Comparison of ENCODE assay signal across 26 mouse cellular contexts in the genomic region with DNA sequence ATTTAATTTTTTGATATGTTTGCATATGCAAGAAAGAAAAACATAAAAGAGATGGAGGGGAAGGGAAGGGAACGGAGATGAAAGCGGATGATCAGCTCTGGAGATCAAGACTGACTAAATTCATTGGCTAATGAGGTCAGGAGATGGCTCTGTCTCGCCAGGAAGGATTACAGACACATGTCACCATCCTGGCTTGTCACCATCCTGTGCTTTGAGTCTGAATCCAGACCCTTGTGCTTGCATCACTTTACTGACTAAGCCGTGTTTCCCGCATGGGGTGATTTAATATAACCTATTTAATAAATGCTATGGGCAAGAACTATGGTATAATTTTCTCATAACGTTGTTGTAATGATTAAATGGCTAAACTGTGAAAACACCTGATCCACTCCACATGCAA.
"Had no signal": no experiment of that assay in that cellular context is flagged by ENCODE, and none has a peak within 500 bp of the region (broad histone marks: within the 10 kb centered on the region; RNA-seq: fewer than 3 reads in every experiment).

No protein-coding gene starts in this region.

- H3K4me1 ChIP-seq: heart, embryonic 13.5 days; heart, embryonic 15.5 days; intestine, embryonic 15.5 days; limb, embryonic 10.5 days; limb, embryonic 12.5 days; liver, embryonic 13.5 days; liver, embryonic 15.5 days had no signal

- DNase-seq: gastrocnemius, adult 2 months; gastrocnemius, postnatal 10 days; gastrocnemius, postnatal 25 days; heart, adult 2 months; heart, postnatal 4 days; kidney, adult 18-20 months; kidney, adult 8-10 months; kidney, postnatal 10 days; kidney, postnatal 25 days; kidney, postnatal 4 days; liver; liver, embryonic 13.5 days had no signal

- H3K36me3 ChIP-seq: heart, embryonic 13.5 days; heart, embryonic 15.5 days; intestine, embryonic 15.5 days; limb, embryonic 10.5 days; limb, embryonic 12.5 days; liver, embryonic 13.5 days; liver, embryonic 15.5 days had no signal

- H3K4me3 ChIP-seq: gastrocnemius, adult 2 months; heart, adult 2 months; heart, embryonic 13.5 days; heart, embryonic 15.5 days; intestine, embryonic 15.5 days; layer of hippocampus, adult 2 months; left cerebral cortex, adult 2 months; limb, embryonic 10.5 days; limb, embryonic 12.5 days; liver, embryonic 13.5 days; liver, embryonic 15.5 days had no signal

- H3K27ac ChIP-seq: gastrocnemius, adult 2 months; heart, adult 2 months; heart, embryonic 13.5 days; heart, embryonic 15.5 days; hindbrain, embryonic 14.5 days; intestine, embryonic 15.5 days; layer of hippocampus, adult 2 months; left cerebral cortex, adult 2 months; limb, embryonic 10.5 days; limb, embryonic 12.5 days; liver, embryonic 13.5 days; liver, embryonic 15.5 days had no signal

- H3K4me2 ChIP-seq: heart, embryonic 11.5 days; heart, embryonic 13.5 days; heart, embryonic 15.5 days; hindbrain, embryonic 14.5 days; intestine, embryonic 15.5 days; limb, embryonic 12.5 days; liver, embryonic 11.5 days; liver, embryonic 13.5 days; liver, embryonic 15.5 days had no signal

- H3K9ac ChIP-seq: heart, embryonic 13.5 days; heart, embryonic 15.5 days; hindbrain, embryonic 14.5 days; intestine, embryonic 15.5 days; limb, embryonic 12.5 days; liver, embryonic 13.5 days; liver, embryonic 15.5 days had no signal

- H3K27me3 ChIP-seq: heart, embryonic 13.5 days; heart, embryonic 15.5 days; intestine, embryonic 15.5 days; limb, embryonic 12.5 days; liver, embryonic 13.5 days; liver, embryonic 15.5 days had no signal

- H3K9me3 ChIP-seq: heart, embryonic 13.5 days; intestine, embryonic 15.5 days; limb, embryonic 10.5 days; limb, embryonic 12.5 days; liver, embryonic 13.5 days; liver, embryonic 15.5 days had no signal

- ATAC-seq: hindbrain, embryonic 16.5 days; inflammation-experienced regulatory T-cells, adult 6 months; intestine, embryonic 15.5 days; intestine, postnatal 0 days had no signal
